Mouse (Mus musculus): Measurements from ENCODE around the gene Rplp2. TPM values are rescaled to one million over a fixed set of nuclear protein-coding genes. Genes with fewer than 3 reads are reported as not detected.

The Rplp2 gene
- polyA plus RNA-seq, 1 experiment from 2014 or later, result 941 TPM

DNA sequence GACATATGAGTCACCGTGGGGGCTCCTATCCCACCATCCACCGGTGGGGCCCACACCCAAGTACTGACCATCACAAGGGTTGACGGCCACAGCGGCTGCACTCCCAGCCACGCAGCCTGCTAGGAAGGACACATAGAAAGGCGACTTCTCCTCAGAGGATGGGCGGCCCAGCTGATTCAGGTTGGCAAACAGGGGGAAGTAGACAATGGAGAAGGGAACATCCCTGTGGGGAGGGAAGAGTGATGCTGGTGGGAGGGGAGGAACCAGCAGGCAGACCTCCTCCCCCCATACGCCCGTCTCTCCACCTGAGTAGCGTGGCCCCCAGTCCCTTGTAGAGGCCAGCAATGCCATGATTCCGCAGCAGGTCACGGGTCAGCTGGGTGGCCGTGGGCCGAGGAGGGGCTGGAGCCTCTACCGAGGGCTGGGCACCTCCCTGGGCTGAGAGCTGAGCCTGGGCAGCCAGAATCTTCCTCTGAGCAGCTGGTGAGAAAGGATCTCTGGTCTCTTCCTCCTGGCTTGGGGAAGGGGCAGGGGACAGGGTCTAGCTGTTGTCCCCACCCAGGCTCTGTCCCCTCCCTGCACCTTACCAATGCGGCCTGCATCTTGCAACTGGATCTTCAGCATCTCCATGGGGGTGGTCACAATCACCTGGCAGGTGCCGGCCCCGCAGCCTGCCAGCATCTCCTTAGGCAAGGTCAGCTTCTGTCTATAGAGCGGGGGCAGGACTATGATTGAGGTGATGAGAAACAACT, 15.6 kb upstream of the Rplp2 start:
- peaks cover 59% of the 10 kb centered on the region for H3K4me1 ChIP-seq (replicated peaks)
- WGBS, result 91% methylated on average over 19 of the region's 19 CpGs
- no peak overlapping the region for H3K9ac ChIP-seq

DNA sequence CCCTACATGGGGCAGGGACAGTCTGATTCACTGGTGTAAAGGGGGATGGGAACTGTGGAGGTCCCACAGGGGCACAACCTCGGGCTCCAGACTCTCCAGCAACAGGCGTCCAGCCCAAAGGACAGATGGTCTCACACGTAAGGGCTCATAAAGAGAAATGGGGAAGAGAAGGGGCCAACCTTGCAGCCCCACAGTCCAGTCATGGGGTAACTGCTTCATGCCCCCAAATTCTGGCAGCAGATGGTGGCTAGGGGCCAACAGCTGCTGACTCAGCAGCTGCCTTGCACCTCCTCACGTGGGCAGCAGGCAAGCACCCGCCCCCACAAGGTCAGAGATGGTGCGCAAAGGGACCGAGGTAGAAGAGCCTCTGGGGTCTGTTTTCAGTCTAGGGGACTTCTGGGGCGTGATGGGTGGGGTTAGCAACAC, 15.0 kb upstream of the Rplp2 start:
- no peak overlapping the region for H3K27ac ChIP-seq (ENCODE audit: poor library complexity, severe bottlenecking)

More for the DNA sequence above, 15.6 kb upstream of the Rplp2 start:
- Histone ChIP-seq H3K4me3 (no peak overlapping the region), H3K27ac (ENCODE audit: poor library complexity, severe bottlenecking) (no peak overlapping the region), H3K27me3 (replicated peaks) (no peaks in the 10 kb centered on the region), H3K36me3 (peaks cover 38% of the 10 kb centered on the region), H3K9me3 (replicated peaks) (no peaks in the 10 kb centered on the region), H3K4me2 (no peak overlapping the region)
- no peak for ATAC-seq (ENCODE audit: insufficient number of reproducible peaks, low FRiP score)

DNA sequence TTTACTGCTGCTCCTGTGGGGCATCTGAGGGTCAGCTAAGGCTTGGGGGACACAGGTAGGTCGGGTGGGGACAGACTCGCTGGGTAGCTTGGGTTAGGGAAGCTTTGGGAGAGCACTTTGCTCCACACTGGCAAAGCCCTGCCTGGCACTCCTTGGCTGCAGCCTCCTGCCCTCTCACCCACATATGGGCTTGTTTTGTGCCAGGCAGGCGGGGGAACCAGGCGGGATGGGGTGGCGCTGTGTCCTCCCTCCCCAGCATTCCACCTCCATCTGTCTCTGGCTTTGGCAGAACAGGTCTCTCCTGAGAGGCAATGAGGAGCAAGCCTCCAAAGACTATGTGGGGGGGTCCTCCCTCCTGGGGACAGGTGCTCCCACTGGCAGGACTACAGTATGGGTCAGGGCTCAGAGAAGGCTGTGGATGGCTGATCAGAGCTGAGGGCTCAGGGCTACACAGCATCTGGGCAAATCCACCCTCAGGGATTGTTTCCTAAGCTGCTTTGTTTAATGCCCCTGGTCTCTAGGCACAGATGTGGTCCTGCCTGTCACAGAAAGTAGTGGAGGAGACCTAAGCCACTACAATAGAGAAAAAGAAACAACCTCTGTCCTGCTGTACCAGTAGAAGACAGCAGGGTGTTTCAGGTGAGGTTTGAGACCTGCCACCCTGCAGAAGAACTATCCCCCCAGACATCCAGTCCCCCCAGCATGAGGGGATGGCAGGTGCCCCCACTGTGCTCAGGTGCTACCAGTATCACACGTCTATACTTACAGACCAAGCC, 14.2 kb upstream of the Rplp2 start:
- Histone ChIP-seq H3K4me1 (replicated peaks) (peaks cover 65% of the 10 kb centered on the region), H3K9ac (no peak overlapping the region), H3K4me2 (no peak overlapping the region), H3K9me3 (replicated peaks) (no peaks in the 10 kb centered on the region), H3K27me3 (replicated peaks) (no peaks in the 10 kb centered on the region), H3K27ac (ENCODE audit: poor library complexity, severe bottlenecking) (no peak overlapping the region), H3K36me3 (peaks cover 38% of the 10 kb centered on the region), H3K4me3 (no peak overlapping the region)
- WGBS, result 89% methylated on average over 6 of the region's 6 CpGs
- ATAC-seq (ENCODE audit: insufficient number of reproducible peaks, low FRiP score), result no peak

More for the DNA sequence above, 15.0 kb upstream of the Rplp2 start:
- H3K4me3 ChIP-seq, result no peak overlapping the region
- ATAC-seq (ENCODE audit: insufficient number of reproducible peaks, low FRiP score), result no peak
- H3K27me3 ChIP-seq (replicated peaks), result no peaks in the 10 kb centered on the region
- peaks cover 38% of the 10 kb centered on the region for H3K36me3 ChIP-seq
- peaks cover 65% of the 10 kb centered on the region for H3K4me1 ChIP-seq (replicated peaks)
- no peak overlapping the region for H3K4me2 ChIP-seq
- no peak overlapping the region for H3K9ac ChIP-seq
- 84% methylated on average over 8 of the region's 8 CpGs for WGBS
- no peaks in the 10 kb centered on the region for H3K9me3 ChIP-seq (replicated peaks)

DNA sequence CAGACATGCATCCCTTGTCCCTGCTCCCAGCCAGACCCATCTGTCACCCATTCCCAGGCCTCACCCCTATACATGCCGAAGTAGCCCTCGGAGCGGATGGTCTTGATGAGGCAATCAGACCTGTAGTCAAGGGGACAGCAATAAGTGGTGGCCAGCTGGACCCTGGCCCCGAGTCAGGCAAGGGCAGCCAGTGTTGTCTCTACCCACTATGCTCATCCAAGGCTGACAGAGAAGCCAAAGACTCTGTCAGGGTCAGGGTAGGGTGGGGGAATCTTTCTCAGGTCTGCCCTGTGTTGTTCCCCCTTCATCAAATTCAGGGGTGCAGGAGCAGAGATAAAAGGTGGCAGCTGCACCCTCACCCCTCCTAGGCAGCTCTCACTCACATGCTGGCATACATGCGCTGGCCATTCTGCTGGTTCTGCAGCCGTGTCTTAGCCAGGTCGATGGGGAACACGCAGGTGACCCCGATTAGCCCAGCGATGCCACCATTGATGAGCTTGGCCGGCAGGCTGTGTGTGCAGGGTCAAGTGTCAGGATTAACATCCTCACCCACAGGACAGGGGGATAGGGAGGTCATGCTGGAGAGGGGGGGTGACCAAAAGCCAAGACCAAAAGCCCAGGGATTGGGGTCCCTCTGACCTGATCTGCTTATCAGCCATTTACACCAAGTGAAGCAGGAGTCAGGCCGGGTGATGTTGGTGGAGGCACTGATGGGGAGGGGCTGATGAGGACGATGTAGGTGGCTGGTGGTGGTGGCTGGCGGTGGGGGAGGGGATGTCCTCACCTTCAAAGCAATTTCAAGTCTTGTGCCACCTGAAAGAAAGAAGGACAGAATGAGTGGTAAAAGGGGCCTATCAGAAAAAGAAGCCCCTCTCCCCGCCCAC, 13.4 kb upstream of the Rplp2 start:
- H3K27ac ChIP-seq (ENCODE audit: poor library complexity, severe bottlenecking), result no peak overlapping the region
- no peaks in the 10 kb centered on the region for H3K9me3 ChIP-seq (replicated peaks)

DNA sequence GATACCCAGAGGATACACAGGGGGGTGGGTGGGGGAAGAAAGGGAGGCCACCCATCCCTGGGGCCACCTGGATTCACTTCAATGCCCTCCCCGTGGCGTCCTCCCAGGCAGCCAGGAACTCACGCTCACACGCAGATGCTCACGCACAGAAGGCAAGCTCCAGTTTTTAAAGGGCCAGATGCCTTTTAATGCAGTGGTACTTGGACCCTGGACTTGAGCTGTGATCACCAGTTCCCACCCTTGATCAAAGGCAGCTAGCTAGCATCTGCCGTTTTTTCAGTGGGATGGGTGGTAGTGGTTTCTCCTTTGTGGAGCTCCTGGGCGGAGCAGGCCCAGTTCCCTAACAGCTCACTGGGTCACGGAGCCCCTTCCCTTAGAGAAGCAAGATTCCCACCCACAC, 12.7 kb upstream of the Rplp2 start:
- H3K4me2 ChIP-seq, result peak overlapping the region; percentile 95
- peak overlapping the region; percentile 35; the same call in 1 of the 2 replicates for H3K27ac ChIP-seq (ENCODE audit: poor library complexity, severe bottlenecking)
- 17% methylated on average over 8 of the region's 8 CpGs for WGBS
- peak overlapping the region; percentile 50 for H3K4me3 ChIP-seq
- H3K9me3 ChIP-seq (replicated peaks), result no peaks in the 10 kb centered on the region
- ATAC-seq (ENCODE audit: insufficient number of reproducible peaks, low FRiP score), result no peak
- peaks cover 53% of the 10 kb centered on the region for H3K36me3 ChIP-seq
- no peaks in the 10 kb centered on the region for H3K27me3 ChIP-seq (replicated peaks)
- peak overlapping the region; percentile 75 for H3K9ac ChIP-seq
- peaks cover 50% of the 10 kb centered on the region for H3K4me1 ChIP-seq (replicated peaks)

More for the DNA sequence above, 13.4 kb upstream of the Rplp2 start:
- Histone ChIP-seq H3K4me2 (peak overlapping the region; percentile 95), H3K4me1 (replicated peaks) (peaks cover 57% of the 10 kb centered on the region), H3K27me3 (replicated peaks) (no peaks in the 10 kb centered on the region), H3K4me3 (peak overlapping the region; percentile 50), H3K9ac (peak overlapping the region; percentile 75), H3K36me3 (peaks cover 46% of the 10 kb centered on the region)
- no peak for ATAC-seq (ENCODE audit: insufficient number of reproducible peaks, low FRiP score)
- WGBS, result 76% methylated on average over 15 of the region's 15 CpGs

DNA sequence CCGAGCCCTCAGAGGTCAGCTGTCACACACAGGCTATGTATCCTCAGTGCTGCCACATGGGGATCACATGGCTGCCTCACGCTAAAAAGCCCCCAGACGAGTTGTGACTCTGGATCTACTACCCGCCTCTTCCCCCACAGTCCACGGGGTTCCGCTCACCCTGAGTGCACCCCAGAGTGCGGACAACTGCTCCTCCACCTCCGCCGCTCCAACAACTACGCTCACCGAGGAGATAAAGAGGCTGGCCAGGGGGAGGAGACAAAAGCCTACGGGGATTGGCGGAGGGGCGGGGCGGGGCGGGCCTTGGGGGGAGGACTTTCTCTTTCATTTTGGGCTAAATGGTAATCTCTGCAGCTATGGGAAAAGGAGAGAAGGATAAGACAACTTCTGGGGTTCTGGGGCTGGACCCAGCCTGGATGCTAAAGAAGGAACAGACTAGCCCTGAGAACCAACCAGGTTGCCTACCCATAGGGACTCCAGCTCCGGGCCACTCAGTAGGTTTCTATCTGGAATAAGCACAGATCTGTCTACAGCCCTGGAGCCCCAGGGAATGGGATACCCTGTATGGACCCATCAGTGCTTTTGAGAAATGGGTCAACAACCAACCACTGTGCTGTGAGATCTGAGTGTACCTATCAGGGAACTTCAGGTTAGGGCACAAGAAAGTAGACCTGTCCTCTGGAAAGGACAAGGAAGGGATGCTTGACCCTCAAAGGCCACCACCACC, 11.9 kb upstream of the Rplp2 start:
- Histone ChIP-seq H3K27ac (ENCODE audit: poor library complexity, severe bottlenecking) (peak overlapping the region; percentile 35; the same call in 1 of the 2 replicates), H3K9me3 (replicated peaks) (no peaks in the 10 kb centered on the region), H3K4me1 (replicated peaks) (peaks cover 44% of the 10 kb centered on the region), H3K9ac (peak overlapping the region; percentile 75), H3K36me3 (peaks cover 60% of the 10 kb centered on the region), H3K27me3 (replicated peaks) (no peaks in the 10 kb centered on the region), H3K4me2 (peak overlapping the region; percentile 95), H3K4me3 (peak overlapping the region; percentile 50)
- peak; percentile 46 for ATAC-seq (ENCODE audit: insufficient number of reproducible peaks, low FRiP score)
- WGBS, result 5% methylated on average over 17 of the region's 17 CpGs

DNA sequence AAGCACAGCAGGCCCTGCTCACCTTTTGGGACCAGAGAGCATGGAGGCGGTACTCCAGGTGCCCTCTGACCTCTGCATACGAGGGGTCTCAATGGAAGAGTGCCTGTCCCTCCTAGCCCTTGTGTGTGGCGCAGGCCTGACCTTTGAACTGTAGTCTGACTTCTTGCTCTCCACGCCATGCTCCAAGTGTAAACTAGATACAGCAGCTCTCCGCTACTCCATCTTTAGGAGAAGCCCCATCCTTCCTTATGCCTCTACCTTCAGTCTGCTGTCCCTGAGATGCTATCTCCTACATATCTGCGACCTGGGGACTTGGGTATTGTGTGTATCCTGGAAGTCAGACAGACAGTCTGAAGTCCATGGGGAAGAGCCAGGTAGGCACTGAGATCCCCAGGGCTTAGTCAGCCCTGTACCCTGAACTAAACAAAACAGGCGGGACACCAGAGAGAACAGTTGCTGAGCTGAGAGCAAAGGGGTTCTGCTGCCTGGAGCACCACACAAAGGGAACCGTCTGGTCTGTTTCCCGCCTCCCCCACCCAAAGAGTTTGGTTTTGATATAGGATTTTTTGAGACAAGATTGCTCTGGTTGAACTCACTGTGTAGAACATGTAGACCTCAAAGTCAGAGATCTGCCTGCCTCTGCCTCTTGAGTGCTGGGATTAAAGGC, 11.2 kb upstream of the Rplp2 start:
- no peaks in the 10 kb centered on the region for H3K27me3 ChIP-seq (replicated peaks)
- WGBS, result 82% methylated on average over 9 of the region's 9 CpGs
- H3K36me3 ChIP-seq, result peaks cover 56% of the 10 kb centered on the region
- H3K4me1 ChIP-seq (replicated peaks), result peaks cover 47% of the 10 kb centered on the region
- no peak for ATAC-seq (ENCODE audit: insufficient number of reproducible peaks, low FRiP score)
- peak overlapping the region; percentile 95 for H3K4me2 ChIP-seq
- no peaks in the 10 kb centered on the region for H3K9me3 ChIP-seq (replicated peaks)
- H3K4me3 ChIP-seq, result peak overlapping the region; percentile 50; the same call in 1 of the 2 replicates
- no peak overlapping the region for H3K27ac ChIP-seq (ENCODE audit: poor library complexity, severe bottlenecking)
- H3K9ac ChIP-seq, result 0 out of 2 replicates have a peak overlapping the region, but pooled peaks have one; percentile 75

DNA sequence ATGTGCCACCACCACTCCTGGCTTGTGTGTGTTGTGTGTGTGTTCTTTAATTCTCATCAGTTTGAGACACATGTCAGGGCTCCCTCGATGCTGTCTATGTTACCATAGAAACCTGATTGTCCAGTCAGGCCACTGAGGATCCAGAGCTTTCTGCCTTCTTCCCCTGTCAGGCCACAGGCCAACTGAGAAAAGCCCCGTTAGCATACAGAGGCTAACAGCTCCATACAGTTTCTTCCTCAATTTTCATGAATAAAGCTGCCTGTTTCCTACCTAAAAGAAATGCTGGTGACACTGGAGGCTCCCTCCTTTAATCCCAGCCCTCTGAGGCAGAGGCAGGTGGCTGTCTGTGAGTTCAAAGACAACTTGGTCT, 10.7 kb upstream of the Rplp2 start:
- Histone ChIP-seq H3K9me3 (replicated peaks) (no peaks in the 10 kb centered on the region), H3K27me3 (replicated peaks) (no peaks in the 10 kb centered on the region), H3K36me3 (peaks cover 56% of the 10 kb centered on the region), H3K4me2 (peak overlapping the region; percentile 95), H3K4me1 (replicated peaks) (peaks cover 52% of the 10 kb centered on the region), H3K27ac (ENCODE audit: poor library complexity, severe bottlenecking) (no peak overlapping the region), H3K4me3 (peak overlapping the region; percentile 67), H3K9ac (peak overlapping the region; percentile 84)
- 63% methylated on average over 2 of the region's 2 CpGs for WGBS
- ATAC-seq (ENCODE audit: insufficient number of reproducible peaks, low FRiP score), result no peak

DNA sequence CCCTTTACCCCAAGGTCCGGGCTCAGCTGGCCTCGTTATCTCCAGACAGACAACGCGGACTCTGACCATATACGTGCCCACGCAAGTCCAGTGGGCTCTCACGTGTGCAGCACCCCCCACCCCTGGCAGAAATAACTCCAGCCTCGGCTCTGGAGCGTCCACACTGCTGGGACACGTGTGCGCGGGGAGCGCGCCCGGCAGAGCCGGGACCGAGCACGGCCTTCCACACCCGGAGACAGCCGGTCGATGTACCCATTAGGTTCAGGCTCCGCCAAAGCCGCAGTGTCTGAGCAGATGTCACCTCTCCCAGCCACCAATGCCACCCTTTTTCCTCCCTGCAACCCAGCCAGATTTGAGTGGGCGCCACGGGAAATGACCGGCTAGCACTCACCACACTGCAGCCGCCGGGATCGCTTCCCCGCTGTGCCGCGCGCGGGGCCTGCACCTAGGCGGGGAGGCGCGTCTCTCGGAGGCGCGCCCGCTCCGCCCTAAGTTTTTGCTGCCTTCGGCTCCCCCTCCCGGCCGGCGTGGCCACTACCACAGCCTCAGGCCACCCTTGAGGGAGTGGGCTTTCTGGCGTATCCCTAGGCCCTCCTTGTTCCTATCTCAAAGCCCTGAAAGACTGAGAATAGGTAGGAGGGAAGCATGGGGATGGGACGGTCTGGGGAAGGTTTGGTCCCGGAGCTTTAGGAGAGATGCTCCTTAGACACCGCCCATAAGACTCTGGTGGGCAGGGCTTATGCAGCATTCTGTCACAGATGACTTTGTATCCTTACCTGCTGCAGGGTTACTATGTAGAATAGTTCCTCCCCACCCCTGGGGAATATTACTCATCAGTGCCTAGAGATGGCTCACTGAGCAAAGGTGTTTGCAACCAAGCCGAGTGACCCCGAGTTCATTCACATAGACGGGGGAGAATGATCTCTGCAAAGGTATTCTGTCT, 9.7 kb upstream of the Rplp2 start, which contains the start of gene Slc25a22:
Gene Slc25a22 (minus strand): TSS at position 715 of the 943 bp plus-strand sequence.
- no peaks in the 10 kb centered on the region for H3K27me3 ChIP-seq (replicated peaks)
- no peaks in the 10 kb centered on the region for H3K9me3 ChIP-seq (replicated peaks)
- peak; percentile 78 for ATAC-seq (ENCODE audit: insufficient number of reproducible peaks, low FRiP score)
- WGBS, result 6% methylated on average over 53 of the region's 53 CpGs
- peaks cover 61% of the 10 kb centered on the region for H3K4me1 ChIP-seq (replicated peaks)
- H3K27ac ChIP-seq (ENCODE audit: poor library complexity, severe bottlenecking), result peak within 1 kb of the TSS; percentile 23
- peaks cover 48% of the 10 kb centered on the region for H3K36me3 ChIP-seq
- H3K4me2 ChIP-seq, result peak within 1 kb of the TSS; percentile 95
- peak within 1 kb of the TSS; percentile 84 for H3K9ac ChIP-seq
- H3K4me3 ChIP-seq, result peak within 1 kb of the TSS; percentile 67

Measured in heart, embryonic 12.5 days (tissue).